Mouse (Mus musculus): ENCODE data around the gene Ubp1. TPM values are rescaled to one million over a fixed set of nuclear protein-coding genes. Genes with fewer than 3 reads are reported as not detected.

Ubp1 gene
- polyA plus RNA-seq, 1 experiment from 2014 or later, result 48.7 TPM

- Histone ChIP-seq H3K4me3 (replicated peaks) (no peak overlapping the region), H3K4me2 (no peak overlapping the region), H3K4me1 (replicated peaks) (no peaks in the 10 kb centered on the region), H3K36me3 (peaks cover 32% of the 10 kb centered on the region), H3K9me3 (no peaks in the 10 kb centered on the region), H3K9ac (replicated peaks) (no peak overlapping the region), H3K27me3 (no peaks in the 10 kb centered on the region), H3K27ac (no peak overlapping the region)
- 82% methylated on average over 11 of the region's 11 CpGs for WGBS
- ATAC-seq (ENCODE audit: insufficient number of reproducible peaks, insufficient read depth, low FRiP score, low TSS enrichment, low read depth), result no peak
Observed at GRCm38 (mm10) chr9:113982883-113983670, 52.3 kb downstream of the Ubp1 start.

- H3K36me3 ChIP-seq, result peaks cover 12% of the 10 kb centered on the region; the same call in 1 of the 2 replicates
- no peak overlapping the region for H3K9ac ChIP-seq (replicated peaks)
- no peak overlapping the region for H3K27ac ChIP-seq
- no peaks in the 10 kb centered on the region for H3K4me1 ChIP-seq (replicated peaks)
- H3K9me3 ChIP-seq, result no peaks in the 10 kb centered on the region
- no peaks in the 10 kb centered on the region for H3K27me3 ChIP-seq
- no peak overlapping the region for H3K4me2 ChIP-seq
- WGBS, result 77% methylated on average over 13 of the region's 13 CpGs
- no peak overlapping the region for H3K4me3 ChIP-seq (replicated peaks)
- ATAC-seq (ENCODE audit: insufficient number of reproducible peaks, insufficient read depth, low FRiP score, low TSS enrichment, low read depth), result no peak
Observed at GRCm38 (mm10) chr9:113984946-113985620, 54.3 kb downstream of the Ubp1 start.

- peak overlapping the region; percentile 23 for H3K4me3 ChIP-seq (replicated peaks)
- H3K27ac ChIP-seq, result no peak overlapping the region
- no peaks in the 10 kb centered on the region for H3K36me3 ChIP-seq
- WGBS, result 24% methylated on average over 18 of the region's 18 CpGs
- peak overlapping the region; percentile 51 for H3K4me2 ChIP-seq
- H3K9me3 ChIP-seq, result no peaks in the 10 kb centered on the region
- H3K4me1 ChIP-seq (replicated peaks), result no peaks in the 10 kb centered on the region; the same call in 1 of the 2 replicates
- no peak overlapping the region for H3K9ac ChIP-seq (replicated peaks)
- peaks cover 4% of the 10 kb centered on the region; the same call in 1 of the 2 replicates for H3K27me3 ChIP-seq
- ATAC-seq (ENCODE audit: insufficient number of reproducible peaks, insufficient read depth, low FRiP score, low TSS enrichment, low read depth), result peak; percentile 76; the same call in 1 of the 2 replicates
Observed at GRCm38 (mm10) chr9:113990547-113991248, 60.0 kb downstream of the Ubp1 start.

- Histone ChIP-seq H3K4me1 (replicated peaks) (no peaks in the 10 kb centered on the region; the same call in 1 of the 2 replicates), H3K9ac (replicated peaks) (no peak overlapping the region), H3K4me2 (no peak overlapping the region), H3K27me3 (peaks cover 4% of the 10 kb centered on the region; the same call in 1 of the 2 replicates), H3K27ac (no peak overlapping the region), H3K4me3 (replicated peaks) (no peak overlapping the region), H3K36me3 (no peaks in the 10 kb centered on the region), H3K9me3 (no peaks in the 10 kb centered on the region)
- 91% methylated on average over 7 of the region's 7 CpGs for WGBS
- ATAC-seq (ENCODE audit: insufficient number of reproducible peaks, insufficient read depth, low FRiP score, low TSS enrichment, low read depth), result no peak
Observed at GRCm38 (mm10) chr9:113992810-113993209, 62.1 kb downstream of the Ubp1 start.

GRCm38 (mm10) chr9:113998311-113998710 is 67.6 kb downstream of the Ubp1 start:
- no peaks in the 10 kb centered on the region for H3K27me3 ChIP-seq
- no peaks in the 10 kb centered on the region for H3K36me3 ChIP-seq
- no peak overlapping the region for H3K4me2 ChIP-seq
- no peaks in the 10 kb centered on the region for H3K4me1 ChIP-seq (replicated peaks)
- H3K27ac ChIP-seq, result no peak overlapping the region
- no peak overlapping the region for H3K9ac ChIP-seq (replicated peaks)
- H3K4me3 ChIP-seq (replicated peaks), result no peak overlapping the region
- H3K9me3 ChIP-seq, result peaks cover 12% of the 10 kb centered on the region
- WGBS, result 52% methylated on average over 2 of the region's 2 CpGs
- ATAC-seq (ENCODE audit: insufficient number of reproducible peaks, insufficient read depth, low FRiP score, low TSS enrichment, low read depth), result no peak

- ATAC-seq (ENCODE audit: insufficient number of reproducible peaks, insufficient read depth, low FRiP score, low TSS enrichment, low read depth), result no peak
- Histone ChIP-seq H3K4me2 (no peak overlapping the region), H3K4me1 (replicated peaks) (0 out of 2 replicates have a peak, but pooled peaks cover 3% of the 10 kb centered on the region), H3K4me3 (replicated peaks) (no peak overlapping the region), H3K27ac (no peak overlapping the region), H3K27me3 (0 out of 2 replicates have a peak, but pooled peaks cover 3% of the 10 kb centered on the region), H3K9me3 (0 out of 2 replicates have a peak, but pooled peaks cover 6% of the 10 kb centered on the region), H3K36me3 (no peaks in the 10 kb centered on the region), H3K9ac (replicated peaks) (no peak overlapping the region)
- WGBS, result 72% methylated on average over 9 of the region's 9 CpGs
Observed at GRCm38 (mm10) chr9:114006801-114007200, 76.1 kb downstream of the Ubp1 start.

GRCm38 (mm10) chr9:114007850-114008350 is 77.2 kb downstream of the Ubp1 start:
- ATAC-seq (ENCODE audit: insufficient number of reproducible peaks, insufficient read depth, low FRiP score, low TSS enrichment, low read depth), result no peak
- Histone ChIP-seq H3K9ac (replicated peaks) (no peak overlapping the region), H3K36me3 (no peaks in the 10 kb centered on the region), H3K4me3 (replicated peaks) (no peak overlapping the region), H3K4me2 (no peak overlapping the region), H3K4me1 (replicated peaks) (0 out of 2 replicates have a peak, but pooled peaks cover 3% of the 10 kb centered on the region), H3K9me3 (0 out of 2 replicates have a peak, but pooled peaks cover under 1% of the 10 kb centered on the region), H3K27me3 (0 out of 2 replicates have a peak, but pooled peaks cover 3% of the 10 kb centered on the region), H3K27ac (no peak overlapping the region)
- WGBS, result 92% methylated on average over 9 of the region's 9 CpGs

GRCm38 (mm10) chr9:114009526-114009925 is 78.8 kb downstream of the Ubp1 start:
- H3K27me3 ChIP-seq, result 0 out of 2 replicates have a peak, but pooled peaks cover 3% of the 10 kb centered on the region
- 0 out of 2 replicates have a peak, but pooled peaks cover 3% of the 10 kb centered on the region for H3K4me1 ChIP-seq (replicated peaks)
- H3K4me3 ChIP-seq (replicated peaks), result no peak overlapping the region
- ATAC-seq (ENCODE audit: insufficient number of reproducible peaks, insufficient read depth, low FRiP score, low TSS enrichment, low read depth), result no peak
- 0 out of 2 replicates have a peak, but pooled peaks cover 2% of the 10 kb centered on the region for H3K9me3 ChIP-seq
- no peaks in the 10 kb centered on the region for H3K36me3 ChIP-seq
- no peak overlapping the region for H3K4me2 ChIP-seq
- H3K9ac ChIP-seq (replicated peaks), result no peak overlapping the region
- 58% methylated on average over 5 of the region's 5 CpGs for WGBS
- no peak overlapping the region for H3K27ac ChIP-seq

GRCm38 (mm10) chr9:114011203-114011602 is 80.5 kb downstream of the Ubp1 start:
- H3K4me1 ChIP-seq (replicated peaks), result no peaks in the 10 kb centered on the region
- 66% methylated on average over 18 of the region's 18 CpGs for WGBS
- peak; percentile 76; the same call in 1 of the 2 replicates for ATAC-seq (ENCODE audit: insufficient number of reproducible peaks, insufficient read depth, low FRiP score, low TSS enrichment, low read depth)

GRCm38 (mm10) chr9:114014034-114014433 is 83.3 kb downstream of the Ubp1 start:
- WGBS, result 94% methylated on average over 1 of the region's 1 CpGs
- Histone ChIP-seq H3K27me3 (0 out of 2 replicates have a peak, but pooled peaks cover 6% of the 10 kb centered on the region), H3K4me1 (replicated peaks) (no peaks in the 10 kb centered on the region), H3K4me2 (no peak overlapping the region), H3K27ac (no peak overlapping the region), H3K9ac (replicated peaks) (no peak overlapping the region), H3K9me3 (0 out of 2 replicates have a peak, but pooled peaks cover 5% of the 10 kb centered on the region), H3K36me3 (no peaks in the 10 kb centered on the region), H3K4me3 (replicated peaks) (no peak overlapping the region)
- ATAC-seq (ENCODE audit: insufficient number of reproducible peaks, insufficient read depth, low FRiP score, low TSS enrichment, low read depth), result no peak

More at GRCm38 (mm10) chr9:114011203-114011602, 80.5 kb downstream of the Ubp1 start:
- H3K9me3 ChIP-seq, result 0 out of 2 replicates have a peak, but pooled peaks cover 5% of the 10 kb centered on the region
- no peak overlapping the region for H3K27ac ChIP-seq
- H3K27me3 ChIP-seq, result 0 out of 2 replicates have a peak, but pooled peaks cover 3% of the 10 kb centered on the region
- no peaks in the 10 kb centered on the region for H3K36me3 ChIP-seq
- no peak overlapping the region for H3K4me2 ChIP-seq
- no peak overlapping the region for H3K4me3 ChIP-seq (replicated peaks)
- no peak overlapping the region for H3K9ac ChIP-seq (replicated peaks)

Measured in limb, embryonic 12.5 days (tissue).